Mouse (Mus musculus): ENCODE results near the gene Pcx.
A peak's percentile ranks its signal among the peaks of the same experiment; 100 is the strongest.

DNA sequence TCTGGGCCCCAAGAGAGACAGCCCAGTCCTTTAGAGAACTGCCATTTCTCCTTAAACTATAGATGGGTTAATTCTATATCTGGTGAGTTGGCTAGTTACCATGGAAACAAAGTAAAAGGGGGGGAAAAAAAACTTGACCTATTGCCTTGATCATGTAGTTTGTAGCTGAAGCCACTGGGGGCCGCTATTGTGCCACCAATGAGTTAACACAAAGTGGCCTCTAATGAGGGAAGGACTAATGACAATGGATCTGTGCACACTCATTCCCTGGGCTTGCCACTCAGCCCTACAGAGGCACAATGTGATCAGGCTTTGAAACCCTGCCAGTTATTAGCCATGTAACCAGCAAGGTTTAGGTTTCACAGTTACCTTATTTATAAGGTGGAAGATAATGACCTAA is 118.5 kb downstream of the Pcx start:
- peak; percentile 94 for TF ChIP-seq CTCF (IDR thresholded peaks at IDR 0.05; ENCODE audit: low read depth)
- no peak for TF ChIP-seq EP300 (optimal IDR thresholded peaks at IDR 0.05)

Data from stomach, postnatal 0 days (tissue).